ENCODE assay signal across 29 mouse cellular contexts in the genomic region with DNA sequence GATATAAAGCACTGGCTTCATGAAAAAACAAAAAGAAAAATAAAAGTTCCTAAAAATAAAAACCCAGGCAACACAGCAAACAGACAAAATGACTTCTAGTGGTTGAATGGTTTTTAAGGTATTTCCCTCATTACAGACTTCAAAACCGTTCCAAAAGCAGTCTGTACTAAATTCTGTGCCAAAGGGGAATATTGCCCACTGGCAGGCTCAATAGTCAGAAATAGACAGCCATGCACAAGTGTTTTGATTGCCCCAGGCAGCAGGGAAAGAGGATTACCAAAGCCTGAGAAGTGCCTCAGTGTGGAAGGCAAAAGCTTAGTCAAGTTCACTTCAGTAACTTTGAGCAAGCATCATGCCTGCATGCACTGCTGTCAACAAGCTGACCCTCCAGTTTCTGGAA.
DNase-seq lines count a peak whose midpoint lies in the region; ATAC-seq and TF ChIP-seq lines count a peak whose summit lies in the region.
"Had no signal": no experiment of that assay in that cellular context is flagged by ENCODE, and none has a peak within 500 bp of the region (broad histone marks: within the 10 kb centered on the region; RNA-seq: fewer than 3 reads in every experiment).

No protein-coding gene starts in this region.

- in situ Hi-C loops in Patski (cut with MboI; ENCODE audit: low pct_unique_long_range_greater_than_20kb), result no loop called here

- TF ChIP-seq CTCF in Patski (IDR thresholded peaks at IDR 0.05), result no peak

- peak; percentile 19 for DNase-seq in embryonic facial prominence, embryonic 14.5 days (ENCODE audit: low spot score)
- DNase-seq in embryonic facial prominence, embryonic 10.5 days (ENCODE audit: low spot score), result no peak
- no peak for DNase-seq in limb, embryonic 10.5 days (ENCODE audit: low spot score)
- no peak for DNase-seq in Patski (ENCODE audit: low read depth, low spot score)
- DNase-seq in brain, embryonic 18.5 days (ENCODE audit: low read depth, low spot score), result peak; percentile 20
- no peak for DNase-seq in gastrocnemius, adult 18-20 months (ENCODE audit: low spot score)
- no peak for DNase-seq in heart, adult 8-10 months (ENCODE audit: low spot score)
- DNase-seq: adrenal gland, postnatal 10 days; adrenal gland, postnatal 36 days; B cell, adult 2 months; cerebellum, adult 11-12 months; cerebellum, adult 8-10 months; cerebellum, postnatal 25 days; gastrocnemius, adult 2 months; gastrocnemius, postnatal 14 days; heart, adult 11 months; heart, postnatal 4 days; kidney, adult 9 months had no signal

- no peak overlapping the region for H3K4me3 ChIP-seq in embryonic facial prominence, embryonic 14.5 days (ENCODE audit: low read depth, low read length)
- H3K4me3 ChIP-seq in embryonic facial prominence, embryonic 10.5 days, result no peak overlapping the region
- no peak overlapping the region for H3K4me3 ChIP-seq in limb, embryonic 15.5 days
- H3K4me3 ChIP-seq in limb, embryonic 10.5 days, result no peak overlapping the region
- H3K4me3 ChIP-seq: embryonic facial prominence, embryonic 13.5 days; forebrain, embryonic 15.5 days; gastrocnemius, adult 2 months; heart, embryonic 13.5 days had no signal

- no peak for ATAC-seq in embryonic facial prominence, embryonic 14.5 days (ENCODE audit: low read depth)
- 0 out of 2 replicates have a peak, but pooled peaks have one; percentile 40 for ATAC-seq in limb, embryonic 15.5 days (ENCODE audit: insufficient number of reproducible peaks, low FRiP score, low TSS enrichment, low read depth)
- ATAC-seq in Patski, result peak; percentile 35
- ATAC-seq: activated CD4-positive, CD25-positive, alpha-beta regulatory T cell, adult 4 months; forebrain, embryonic 15.5 days; hindbrain, postnatal 0 days; inflammation-experienced regulatory T-cells, adult 6 months; intestine, embryonic 16.5 days had no signal

- no peaks in the 10 kb centered on the region for H3K36me3 ChIP-seq in embryonic facial prominence, embryonic 14.5 days (ENCODE audit: control insufficient read depth, insufficient read depth, low read length)
- no peaks in the 10 kb centered on the region for H3K36me3 ChIP-seq in embryonic facial prominence, embryonic 10.5 days (replicated peaks)
- H3K36me3 ChIP-seq in limb, embryonic 15.5 days, result no peaks in the 10 kb centered on the region
- no peaks in the 10 kb centered on the region for H3K36me3 ChIP-seq in limb, embryonic 10.5 days
- H3K36me3 ChIP-seq: embryonic facial prominence, embryonic 13.5 days; forebrain, embryonic 15.5 days; G1E; heart, embryonic 13.5 days had no signal

- CTCF ChIA-PET in Patski (lab: Charles Lee), result interaction anchor here (1.4 to 1.5 kb wide), 2 partner anchors 10 to 24 kb away, joined by 3 to 4 read pairs; no protein-coding TSS in a partner anchor

- H3K27ac ChIP-seq in embryonic facial prominence, embryonic 14.5 days (replicated peaks; ENCODE audit: low read depth, low read length), result no peak overlapping the region
- no peak overlapping the region for H3K27ac ChIP-seq in embryonic facial prominence, embryonic 10.5 days (replicated peaks)
- H3K27ac ChIP-seq in limb, embryonic 15.5 days, result peak overlapping the region; percentile 52
- H3K27ac ChIP-seq in limb, embryonic 10.5 days, result no peak overlapping the region
- H3K27ac ChIP-seq: embryonic facial prominence, embryonic 13.5 days; forebrain, embryonic 15.5 days; gastrocnemius, adult 2 months; heart, embryonic 13.5 days; hindbrain, embryonic 14.5 days; hindbrain, postnatal 0 days had no signal

- no peak overlapping the region for H3K4me2 ChIP-seq in embryonic facial prominence, embryonic 14.5 days (ENCODE audit: low read depth, low read length)
- no peak overlapping the region for H3K4me2 ChIP-seq in limb, embryonic 15.5 days
- H3K4me2 ChIP-seq: embryonic facial prominence, embryonic 13.5 days; forebrain, embryonic 15.5 days; heart, embryonic 13.5 days; hindbrain, embryonic 14.5 days had no signal

- no peak overlapping the region for H3K9ac ChIP-seq in embryonic facial prominence, embryonic 14.5 days (ENCODE audit: low read depth, low read length)
- H3K9ac ChIP-seq in limb, embryonic 15.5 days, result no peak overlapping the region
- H3K9ac ChIP-seq: embryonic facial prominence, embryonic 13.5 days; forebrain, embryonic 15.5 days; heart, embryonic 13.5 days; hindbrain, embryonic 14.5 days had no signal

- no peaks in the 10 kb centered on the region for H3K27me3 ChIP-seq in embryonic facial prominence, embryonic 14.5 days (replicated peaks; ENCODE audit: control insufficient read depth, insufficient read depth, low read length)
- H3K27me3 ChIP-seq in embryonic facial prominence, embryonic 10.5 days (replicated peaks; ENCODE audit: low read depth, poor library complexity, severe bottlenecking), result no peaks in the 10 kb centered on the region
- no peaks in the 10 kb centered on the region for H3K27me3 ChIP-seq in limb, embryonic 15.5 days
- H3K27me3 ChIP-seq in limb, embryonic 10.5 days (ENCODE audit: low read depth, poor library complexity, severe bottlenecking), result no peaks in the 10 kb centered on the region
- no peaks in the 10 kb centered on the region for H3K27me3 ChIP-seq in Patski
- H3K27me3 ChIP-seq: CH12.LX; embryonic facial prominence, embryonic 13.5 days; forebrain, embryonic 15.5 days; heart, embryonic 13.5 days had no signal

- H3K9me3 ChIP-seq in embryonic facial prominence, embryonic 14.5 days (ENCODE audit: control insufficient read depth, low read length), result no peaks in the 10 kb centered on the region
- no peaks in the 10 kb centered on the region for H3K9me3 ChIP-seq in embryonic facial prominence, embryonic 10.5 days
- H3K9me3 ChIP-seq in limb, embryonic 15.5 days, result no peaks in the 10 kb centered on the region
- no peaks in the 10 kb centered on the region for H3K9me3 ChIP-seq in limb, embryonic 10.5 days (replicated peaks)
- H3K9me3 ChIP-seq: embryonic facial prominence, embryonic 13.5 days; forebrain, embryonic 15.5 days; G1E; heart, embryonic 13.5 days had no signal

- WGBS in embryonic facial prominence, embryonic 14.5 days, result 70% methylated on average over 1 of the region's 1 CpGs
- WGBS in embryonic facial prominence, embryonic 10.5 days, result 71% methylated on average over 1 of the region's 1 CpGs
- WGBS in limb, embryonic 15.5 days, result 29% methylated on average over 1 of the region's 1 CpGs
- 77% methylated on average over 1 of the region's 1 CpGs for WGBS in limb, embryonic 10.5 days

- POLR2A ChIA-PET in Patski (lab: Charles Lee), result no interaction called here

- no peaks in the 10 kb centered on the region for H3K4me1 ChIP-seq in embryonic facial prominence, embryonic 14.5 days (ENCODE audit: control insufficient read depth, insufficient read depth, low read length)
- no peaks in the 10 kb centered on the region for H3K4me1 ChIP-seq in embryonic facial prominence, embryonic 10.5 days
- peaks cover 5% of the 10 kb centered on the region; the same call in 1 of the 2 replicates for H3K4me1 ChIP-seq in limb, embryonic 15.5 days
- H3K4me1 ChIP-seq in limb, embryonic 10.5 days, result no peaks in the 10 kb centered on the region
- H3K4me1 ChIP-seq: embryonic facial prominence, embryonic 13.5 days; forebrain, embryonic 15.5 days; heart, embryonic 13.5 days had no signal

Comparison
In these comparisons a context has a peak if more than half of its experiments do, and no peak if none do; other contexts are left out.
1. DNase-seq: peak in embryonic facial prominence, embryonic 14.5 days (single experiment) and brain, embryonic 18.5 days (single experiment); none in embryonic facial prominence, embryonic 10.5 days (single experiment), limb, embryonic 10.5 days (single experiment), Patski (single experiment), gastrocnemius, adult 18-20 months (single experiment) and heart, adult 8-10 months (single experiment).